Mouse (Mus musculus): ENCODE results near the gene Rhbdf1. TPM values are rescaled to one million over a fixed set of nuclear protein-coding genes. Genes with fewer than 3 reads are reported as not detected.

Gene Rhbdf1
- polyA plus RNA-seq, 1 experiment from 2014 or later: 70.9 TPM

GRCm38 (mm10) chr11:32198256-32198955 lies 23.7 kb downstream of the Rhbdf1 start:
- no peak for ATAC-seq (ENCODE audit: low read depth)
- Histone ChIP-seq H3K4me2 (ENCODE audit: low read depth, low read length) (no peak overlapping the region), H3K4me3 (ENCODE audit: low read length) (no peak overlapping the region), H3K9ac (ENCODE audit: low read length) (no peak overlapping the region), H3K36me3 (ENCODE audit: control insufficient read depth, insufficient read depth, low read length) (no peaks in the 10 kb centered on the region), H3K27me3 (ENCODE audit: control insufficient read depth, insufficient read depth, low read depth, low read length) (no peaks in the 10 kb centered on the region; the same call in none of the 2 replicates), H3K4me1 (replicated peaks; ENCODE audit: control insufficient read depth, insufficient read depth, low read length) (no peaks in the 10 kb centered on the region), H3K9me3 (ENCODE audit: control insufficient read depth, low read length) (no peaks in the 10 kb centered on the region), H3K27ac (ENCODE audit: low read length) (no peak overlapping the region)
- WGBS: 63% methylated on average over 14 of the region's 14 CpGs

DNA sequence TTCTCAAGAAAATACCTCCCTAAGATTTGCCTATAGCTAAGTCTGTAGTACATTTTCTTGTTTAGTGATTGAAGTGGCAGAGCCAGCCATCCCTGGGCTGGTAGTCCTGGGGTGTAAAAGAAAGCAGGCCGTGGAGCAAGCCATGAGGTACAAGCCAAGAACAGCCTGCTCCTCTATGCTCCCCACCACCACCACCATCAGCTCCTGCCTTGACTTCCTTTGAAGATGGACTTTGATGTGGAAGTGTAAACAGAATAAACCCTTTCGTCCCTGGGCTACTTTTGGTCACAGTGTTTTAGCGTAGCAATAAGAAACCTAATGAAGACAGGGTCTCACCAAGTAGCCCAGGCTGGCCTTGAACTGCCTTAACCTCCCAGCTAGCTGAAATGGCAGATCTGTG lies 24.3 kb downstream of the Rhbdf1 start:
- no peak for ATAC-seq (ENCODE audit: low read depth)
- WGBS: 22% methylated on average over 3 of the region's 3 CpGs
- Histone ChIP-seq H3K4me3 (ENCODE audit: low read length) (no peak overlapping the region), H3K9ac (ENCODE audit: low read length) (no peak overlapping the region), H3K4me1 (replicated peaks; ENCODE audit: control insufficient read depth, insufficient read depth, low read length) (no peaks in the 10 kb centered on the region), H3K27ac (ENCODE audit: low read length) (no peak overlapping the region), H3K36me3 (ENCODE audit: control insufficient read depth, insufficient read depth, low read length) (no peaks in the 10 kb centered on the region), H3K4me2 (ENCODE audit: low read depth, low read length) (no peak overlapping the region), H3K9me3 (ENCODE audit: control insufficient read depth, low read length) (no peaks in the 10 kb centered on the region), H3K27me3 (ENCODE audit: control insufficient read depth, insufficient read depth, low read depth, low read length) (no peaks in the 10 kb centered on the region; the same call in 1 of the 2 replicates)

DNA sequence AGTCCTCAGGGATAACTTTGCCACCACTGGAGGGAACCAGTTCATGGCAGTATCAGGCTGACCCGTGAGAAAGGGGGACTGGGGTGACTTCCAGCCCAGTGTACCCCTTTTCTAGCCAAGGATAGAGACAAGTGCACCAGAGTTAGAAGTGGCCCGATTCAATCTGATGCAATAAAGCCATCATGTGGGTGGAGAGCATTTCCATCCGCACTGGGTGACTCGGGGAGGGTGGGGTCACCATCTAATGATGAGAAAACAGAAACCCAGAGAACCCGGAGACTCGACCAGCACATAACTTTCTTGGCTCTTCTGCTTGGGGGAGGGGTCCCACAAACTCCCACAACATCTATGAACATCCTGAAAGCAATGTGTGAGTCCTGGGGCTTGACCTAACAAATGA lies 25.4 kb downstream of the Rhbdf1 start:
- Histone ChIP-seq H3K27me3 (ENCODE audit: control insufficient read depth, insufficient read depth, low read depth, low read length) (no peaks in the 10 kb centered on the region; the same call in 1 of the 2 replicates), H3K4me2 (ENCODE audit: low read depth, low read length) (no peak overlapping the region), H3K9ac (ENCODE audit: low read length) (no peak overlapping the region), H3K9me3 (ENCODE audit: control insufficient read depth, low read length) (no peaks in the 10 kb centered on the region), H3K36me3 (ENCODE audit: control insufficient read depth, insufficient read depth, low read length) (no peaks in the 10 kb centered on the region), H3K4me3 (ENCODE audit: low read length) (no peak overlapping the region), H3K4me1 (replicated peaks; ENCODE audit: control insufficient read depth, insufficient read depth, low read length) (no peaks in the 10 kb centered on the region), H3K27ac (ENCODE audit: low read length) (no peak overlapping the region)
- WGBS: 65% methylated on average over 6 of the region's 6 CpGs
- ATAC-seq (ENCODE audit: low read depth): no peak

DNA sequence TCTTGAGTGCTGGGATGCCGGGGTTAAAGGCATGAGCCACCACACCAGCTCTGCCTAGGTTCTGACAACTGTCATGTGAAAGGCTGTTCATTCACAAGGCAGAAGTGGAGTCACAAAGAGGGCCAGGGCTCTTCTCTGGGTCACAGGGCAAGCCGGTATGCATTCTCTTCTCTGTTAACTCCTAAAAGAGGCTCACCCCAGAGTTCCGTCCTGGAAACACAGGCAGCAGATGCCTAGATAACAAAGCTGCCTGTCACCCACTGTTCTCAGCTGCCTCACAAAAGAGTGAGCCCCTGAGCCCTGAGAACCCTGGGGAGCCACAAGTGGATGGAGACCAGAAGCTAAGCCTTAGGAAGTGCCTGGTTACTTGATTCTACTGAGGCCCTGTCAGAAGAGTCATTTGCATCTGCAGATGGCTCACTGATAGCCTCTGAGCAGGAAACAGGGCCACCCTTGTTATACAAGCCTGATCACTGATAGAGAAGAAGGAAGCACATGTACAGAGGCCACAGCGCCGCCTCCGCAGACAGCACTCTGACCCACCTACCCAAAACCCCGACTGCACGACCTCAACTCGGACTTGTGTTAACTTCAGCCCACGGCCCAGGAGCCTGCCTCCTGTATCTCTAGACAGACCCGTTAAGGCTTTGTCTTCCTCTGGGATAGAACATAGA lies 26.1 kb downstream of the Rhbdf1 start:
- Histone ChIP-seq H3K9ac (ENCODE audit: low read length) (no peak overlapping the region; the same call in 1 of the 2 replicates), H3K4me2 (ENCODE audit: low read depth, low read length) (no peak overlapping the region), H3K9me3 (ENCODE audit: control insufficient read depth, low read length) (no peaks in the 10 kb centered on the region), H3K4me3 (ENCODE audit: low read length) (no peak overlapping the region), H3K4me1 (replicated peaks; ENCODE audit: control insufficient read depth, insufficient read depth, low read length) (no peaks in the 10 kb centered on the region), H3K36me3 (ENCODE audit: control insufficient read depth, insufficient read depth, low read length) (no peaks in the 10 kb centered on the region), H3K27ac (ENCODE audit: low read length) (no peak overlapping the region), H3K27me3 (ENCODE audit: control insufficient read depth, insufficient read depth, low read depth, low read length) (no peaks in the 10 kb centered on the region; the same call in 1 of the 2 replicates)
- no peak for ATAC-seq (ENCODE audit: low read depth)
- 27% methylated on average over 11 of the region's 11 CpGs for whole genome bisulfite sequencing

DNA sequence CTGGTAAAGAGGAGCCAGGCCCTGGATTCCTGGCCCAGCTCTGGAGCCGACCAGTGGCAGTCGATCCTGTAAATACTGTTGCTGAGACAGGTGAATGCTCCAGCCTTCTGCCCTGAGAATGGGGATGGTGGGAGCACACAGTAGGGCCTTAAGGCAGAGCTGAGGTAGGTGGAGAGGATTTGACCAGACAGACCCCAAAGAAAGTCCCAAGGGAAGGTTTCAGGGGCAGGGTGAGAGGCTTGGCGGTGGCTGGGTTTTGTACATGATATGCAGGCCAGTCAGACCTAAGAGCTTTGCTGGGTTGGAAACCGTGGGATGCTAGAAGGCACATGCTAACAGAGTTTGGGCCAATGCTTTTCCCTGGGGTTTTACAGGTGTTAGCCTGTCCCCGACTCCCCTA lies 27.5 kb downstream of the Rhbdf1 start:
- WGBS: 79% methylated on average over 5 of the region's 5 CpGs
- no peaks in the 10 kb centered on the region for H3K4me1 ChIP-seq (replicated peaks; ENCODE audit: control insufficient read depth, insufficient read depth, low read length)
- H3K4me3 ChIP-seq (ENCODE audit: low read length): no peak overlapping the region
- H3K9me3 ChIP-seq (ENCODE audit: control insufficient read depth, low read length): no peaks in the 10 kb centered on the region
- no peaks in the 10 kb centered on the region for H3K36me3 ChIP-seq (ENCODE audit: control insufficient read depth, insufficient read depth, low read length)
- no peak for ATAC-seq (ENCODE audit: low read depth)
- H3K27me3 ChIP-seq (ENCODE audit: control insufficient read depth, insufficient read depth, low read depth, low read length): no peaks in the 10 kb centered on the region; the same call in 1 of the 2 replicates
- H3K27ac ChIP-seq (ENCODE audit: low read length): no peak overlapping the region
- H3K4me2 ChIP-seq (ENCODE audit: low read depth, low read length): no peak overlapping the region
- no peak overlapping the region for H3K9ac ChIP-seq (ENCODE audit: low read length)

- ATAC-seq (ENCODE audit: low read depth): no peak
- H3K27ac ChIP-seq (ENCODE audit: low read length): no peak overlapping the region
- no peak overlapping the region for H3K9ac ChIP-seq (ENCODE audit: low read length)
- no peaks in the 10 kb centered on the region; the same call in 1 of the 2 replicates for H3K27me3 ChIP-seq (ENCODE audit: control insufficient read depth, insufficient read depth, low read depth, low read length)
- H3K9me3 ChIP-seq (ENCODE audit: control insufficient read depth, low read length): no peaks in the 10 kb centered on the region
- WGBS: 76% methylated on average over 10 of the region's 10 CpGs
- no peaks in the 10 kb centered on the region for H3K4me1 ChIP-seq (replicated peaks; ENCODE audit: control insufficient read depth, insufficient read depth, low read length)
- H3K4me3 ChIP-seq (ENCODE audit: low read length): no peak overlapping the region
- no peak overlapping the region for H3K4me2 ChIP-seq (ENCODE audit: low read depth, low read length)
- no peaks in the 10 kb centered on the region for H3K36me3 ChIP-seq (ENCODE audit: control insufficient read depth, insufficient read depth, low read length)
Observed at GRCm38 (mm10) chr11:32194086-32194485, 28.0 kb downstream of the Rhbdf1 start.

DNA sequence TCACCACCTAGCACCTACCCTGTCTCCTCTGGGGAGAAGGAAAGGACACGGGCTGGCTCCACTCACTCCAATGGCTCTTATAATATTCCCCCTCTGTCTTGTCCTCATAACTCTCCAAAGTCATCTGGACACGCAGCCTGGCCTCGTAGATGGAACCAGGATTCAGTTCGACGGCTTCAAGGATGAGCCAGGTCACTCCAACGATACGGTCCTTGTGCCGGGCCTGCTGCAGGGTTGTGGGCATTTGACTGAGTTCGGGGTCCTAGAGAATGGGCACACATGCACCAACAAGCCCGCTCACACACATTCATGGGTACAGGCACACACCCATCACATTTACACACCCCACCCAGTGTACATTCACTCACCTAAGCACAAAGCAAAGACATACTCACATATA lies 28.9 kb downstream of the Rhbdf1 start:
- WGBS: 80% methylated on average over 10 of the region's 10 CpGs

DNA sequence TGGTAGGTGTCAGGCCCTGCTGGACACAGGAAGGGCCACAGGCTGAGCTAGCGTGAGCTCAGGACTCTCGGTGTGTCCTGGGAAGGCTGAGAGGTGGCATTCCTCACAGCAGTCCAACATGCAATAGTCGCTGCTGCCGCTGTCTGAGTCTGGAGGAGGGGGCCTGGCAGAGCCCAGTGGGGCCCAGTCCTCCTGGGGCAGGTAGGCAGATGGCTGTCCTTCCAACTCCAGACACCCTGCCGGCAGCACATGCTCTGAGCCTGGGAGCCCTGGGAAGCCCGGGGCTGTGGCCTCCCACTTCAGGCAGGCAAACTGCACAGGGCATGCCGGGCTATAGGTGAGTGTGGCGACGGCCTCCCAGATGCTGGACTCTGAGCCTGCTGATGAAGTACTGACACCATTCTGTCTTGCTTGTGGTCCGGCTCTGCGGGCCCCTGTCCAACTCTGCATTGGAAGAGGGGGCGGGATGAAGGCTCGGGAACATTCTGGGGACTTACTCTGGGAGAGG lies 31.4 kb downstream of the Rhbdf1 start:
- 56% methylated on average over 13 of the region's 13 CpGs for WGBS
- Histone ChIP-seq H3K9ac (ENCODE audit: low read length) (no peak overlapping the region), H3K27me3 (ENCODE audit: control insufficient read depth, insufficient read depth, low read depth, low read length) (no peaks in the 10 kb centered on the region), H3K4me3 (ENCODE audit: low read length) (no peak overlapping the region), H3K4me1 (replicated peaks; ENCODE audit: control insufficient read depth, insufficient read depth, low read length) (no peaks in the 10 kb centered on the region), H3K4me2 (ENCODE audit: low read depth, low read length) (no peak overlapping the region), H3K9me3 (ENCODE audit: control insufficient read depth, low read length) (no peaks in the 10 kb centered on the region), H3K36me3 (ENCODE audit: control insufficient read depth, insufficient read depth, low read length) (no peaks in the 10 kb centered on the region), H3K27ac (ENCODE audit: low read length) (no peak overlapping the region)
- no peak for ATAC-seq (ENCODE audit: low read depth)

More for the DNA sequence above, 28.9 kb downstream of the Rhbdf1 start:
- no peak for ATAC-seq (ENCODE audit: low read depth)
- Histone ChIP-seq H3K4me3 (ENCODE audit: low read length) (no peak overlapping the region), H3K4me2 (ENCODE audit: low read depth, low read length) (no peak overlapping the region), H3K9me3 (ENCODE audit: control insufficient read depth, low read length) (no peaks in the 10 kb centered on the region), H3K36me3 (ENCODE audit: control insufficient read depth, insufficient read depth, low read length) (no peaks in the 10 kb centered on the region), H3K4me1 (replicated peaks; ENCODE audit: control insufficient read depth, insufficient read depth, low read length) (no peaks in the 10 kb centered on the region), H3K27me3 (ENCODE audit: control insufficient read depth, insufficient read depth, low read depth, low read length) (no peaks in the 10 kb centered on the region; the same call in 1 of the 2 replicates), H3K9ac (ENCODE audit: low read length) (no peak overlapping the region), H3K27ac (ENCODE audit: low read length) (no peak overlapping the region)

GRCm38 (mm10) chr11:32190119-32190518 lies 32.0 kb downstream of the Rhbdf1 start:
- ATAC-seq (ENCODE audit: low read depth): peak; percentile 70; the same call in 1 of the 2 replicates
- 71% methylated on average over 9 of the region's 9 CpGs for WGBS
- H3K36me3 ChIP-seq (ENCODE audit: control insufficient read depth, insufficient read depth, low read length): no peaks in the 10 kb centered on the region
- H3K4me1 ChIP-seq (replicated peaks; ENCODE audit: control insufficient read depth, insufficient read depth, low read length): no peaks in the 10 kb centered on the region
- no peak overlapping the region for H3K27ac ChIP-seq (ENCODE audit: low read length)
- H3K9me3 ChIP-seq (ENCODE audit: control insufficient read depth, low read length): no peaks in the 10 kb centered on the region
- H3K4me3 ChIP-seq (ENCODE audit: low read length): no peak overlapping the region
- H3K4me2 ChIP-seq (ENCODE audit: low read depth, low read length): no peak overlapping the region
- H3K27me3 ChIP-seq (ENCODE audit: control insufficient read depth, insufficient read depth, low read depth, low read length): no peaks in the 10 kb centered on the region
- no peak overlapping the region for H3K9ac ChIP-seq (ENCODE audit: low read length)

Data from lung, embryonic 16.5 days (tissue).